Mouse (Mus musculus) lung, postnatal 0 days (tissue): Measurements from ENCODE around the gene Adamtsl3.

Experiments used
- CTCF ChIP-seq: IDR thresholded peaks from 2 replicates; pipeline ENCODE4 v1.5.1; 2016; ENCODE audit warnings: antibody characterized with exemption, mild to moderate bottlenecking
- EP300 ChIP-seq: IDR thresholded peaks from 2 replicates; pipeline ENCODE4 v1.6.1; 2016; ENCODE audit warnings: antibody characterized with exemption, mild to moderate bottlenecking, control low read depth

DNA sequence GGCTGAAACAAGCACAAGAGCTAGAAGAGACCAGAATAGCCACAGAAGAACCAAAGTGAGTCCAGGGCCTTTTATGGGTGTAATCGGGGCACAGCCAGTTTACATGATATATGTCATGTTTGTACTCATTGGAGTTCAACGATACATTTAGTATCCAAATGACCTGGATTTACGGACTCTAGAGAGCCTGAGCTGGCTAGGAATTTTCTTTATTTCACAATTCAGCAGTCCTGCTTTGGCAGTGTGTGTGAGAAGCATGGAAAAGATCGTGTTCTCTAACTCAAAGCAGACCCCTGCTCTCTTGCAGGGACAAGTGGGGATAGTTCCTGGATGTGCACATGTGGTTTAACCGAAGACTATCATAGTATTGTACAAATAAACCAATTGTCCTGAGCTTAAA is 195.1 kb downstream of the Adamtsl3 start:
- TF ChIP-seq CTCF (no peak), EP300 (no peak)
